Mouse (Mus musculus): ENCODE measurements around the gene Prrt4.

- TF ChIP-seq EP300 (IDR thresholded peaks at IDR 0.05; ENCODE audit: low read depth) (no peak), CTCF (IDR thresholded peaks at IDR 0.05; ENCODE audit: low read depth) (no peak)
Observed at GRCm38 (mm10) chr6:29201341-29201740, 22.0 kb upstream of the Prrt4 start.

Measured in liver, postnatal 0 days (tissue).